Mouse (Mus musculus): ENCODE results near the gene Vmn1r116. TPM values are rescaled to one million over a fixed set of nuclear protein-coding genes. Genes with fewer than 3 reads are reported as not detected.
"Not testable (repeated sequence)": the region's sequence is repeated elsewhere in the genome, so short reads cannot be mapped to it uniquely, and the experiment has no call there.

Gene Vmn1r116
- not detected in 2 replicates for polyA plus RNA-seq (2012; rRNA removed)

DNA sequence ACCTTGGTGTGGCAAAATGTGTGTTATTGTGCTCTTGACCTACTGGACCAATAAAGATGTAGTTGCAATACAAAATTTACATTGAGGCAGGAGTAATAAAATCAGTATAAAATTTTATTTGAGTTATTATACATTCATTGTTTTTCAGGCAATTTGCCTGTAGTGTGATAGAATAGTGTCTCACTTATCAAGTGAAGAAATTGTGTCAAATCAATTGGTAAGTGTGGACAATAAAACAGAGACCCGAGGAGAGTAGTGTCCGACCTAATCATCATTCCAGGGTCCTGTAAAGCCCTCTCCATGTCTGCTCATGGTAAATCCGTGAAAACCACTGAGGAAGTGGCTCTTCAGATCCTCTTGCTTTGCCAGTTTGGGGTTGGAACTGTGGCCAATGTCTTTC is at the start of gene Vmn1r116:
Vmn1r116 (plus strand) TSS at position 301 of the 400 bp plus-strand sequence.
- 33% methylated on average over 2 of the region's 3 CpGs for WGBS
- not testable (repeated sequence) for H3K4me1 ChIP-seq (ENCODE audit: control insufficient read depth, insufficient read depth, low read length); H3K27ac ChIP-seq (ENCODE audit: insufficient read depth, low read length); H3K4me3 ChIP-seq (replicated peaks; ENCODE audit: insufficient read depth, low read depth, low read length); H3K27me3 ChIP-seq (ENCODE audit: control insufficient read depth, insufficient read depth, low read length); DNase-seq

DNA sequence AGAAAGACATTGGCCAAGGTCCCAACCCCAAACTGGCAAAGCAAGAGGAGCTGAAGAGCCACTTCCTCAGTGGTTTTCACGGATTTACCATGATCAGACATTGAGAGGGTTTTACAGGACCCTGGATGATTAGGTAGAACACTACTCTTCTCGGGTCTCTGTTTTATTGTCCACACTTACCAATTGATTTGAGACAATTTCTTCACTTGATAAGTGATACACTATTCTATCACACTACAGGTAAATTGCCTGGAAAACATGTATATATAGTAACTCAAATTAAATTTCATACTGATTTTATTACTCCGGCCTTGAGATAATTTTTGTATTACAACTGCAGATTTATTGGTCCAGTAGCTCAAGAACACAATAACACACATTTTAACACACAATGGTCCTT is 27.2 kb upstream of the Vmn1r116 start, which contains the start of gene Vmn1r115:
Vmn1r115 (minus strand) TSS at position 101 of the 400 bp plus-strand sequence.
- not testable (repeated sequence) for H3K27ac ChIP-seq (ENCODE audit: insufficient read depth, low read length); H3K4me1 ChIP-seq (ENCODE audit: control insufficient read depth, insufficient read depth, low read length); H3K4me3 ChIP-seq (replicated peaks; ENCODE audit: insufficient read depth, low read depth, low read length); DNase-seq; H3K27me3 ChIP-seq (ENCODE audit: control insufficient read depth, insufficient read depth, low read length)
- 77% methylated on average over 1 of the region's 3 CpGs for WGBS

DNA sequence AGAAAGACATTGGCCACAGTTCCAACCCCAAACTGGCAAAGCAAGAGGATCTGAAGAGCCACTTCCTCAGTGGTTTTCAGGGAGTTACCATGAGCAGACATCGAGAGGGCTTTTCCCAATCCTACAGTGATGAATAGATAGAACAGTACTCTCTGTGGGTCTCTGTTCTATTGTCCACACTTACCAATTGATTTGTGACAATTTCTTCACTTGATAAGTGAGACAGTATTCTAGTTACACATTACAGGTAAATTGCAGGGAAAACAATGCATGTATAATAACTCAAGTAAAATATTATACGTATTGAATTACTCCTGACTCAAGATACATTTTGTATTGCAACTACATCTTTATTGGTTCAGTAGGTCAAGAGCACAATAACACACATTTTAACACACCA is 12.0 kb downstream of the Vmn1r116 start, which contains the start of gene Vmn1r117:
Vmn1r117 (minus strand) TSS at position 101 of the 400 bp plus-strand sequence.
- not testable (repeated sequence) for H3K27me3 ChIP-seq (ENCODE audit: control insufficient read depth, insufficient read depth, low read length); H3K4me1 ChIP-seq (ENCODE audit: control insufficient read depth, insufficient read depth, low read length); H3K27ac ChIP-seq (ENCODE audit: insufficient read depth, low read length); H3K4me3 ChIP-seq (replicated peaks; ENCODE audit: insufficient read depth, low read depth, low read length); DNase-seq
- WGBS: no CpG with 5 or more reads among the region's 2 CpGs

- DNase-seq; H3K27me3 ChIP-seq (ENCODE audit: control insufficient read depth, insufficient read depth, low read length); H3K4me1 ChIP-seq (ENCODE audit: control insufficient read depth, insufficient read depth, low read length); H3K4me3 ChIP-seq (replicated peaks; ENCODE audit: insufficient read depth, low read depth, low read length); H3K27ac ChIP-seq (ENCODE audit: insufficient read depth, low read length): not testable (repeated sequence)
- no CpG with 5 or more reads among the region's 2 CpGs for WGBS
These were observed 40.2 kb downstream of the Vmn1r116 start, which contains the start of gene Vmn1r118 for GRCm38 (mm10) chr7:20912247-20912646. Gene Vmn1r118 (minus strand): TSS chr7:20912347.

Other genes starting within 250 kb of the Vmn1r116 start
- not detected in 2 replicates for gene Vmn1r107, start 203.3 kb upstream of the Vmn1r116 start, polyA plus RNA-seq (2012; rRNA removed)
- gene Vmn1r111, start 169.0 kb upstream of the Vmn1r116 start, polyA plus RNA-seq (2012; rRNA removed): not detected in 2 replicates
- not detected in 2 replicates for gene Gm10668, start 141.6 kb upstream of the Vmn1r116 start, polyA plus RNA-seq (2012; rRNA removed)
- gene Vmn1r112, start 101.1 kb upstream of the Vmn1r116 start, polyA plus RNA-seq (2012; rRNA removed): not detected in 2 replicates
- gene Vmn1r113, start 85.0 kb upstream of the Vmn1r116 start, polyA plus RNA-seq (2012; rRNA removed): not detected in 2 replicates
- gene Vmn1r114, start 60.1 kb upstream of the Vmn1r116 start, polyA plus RNA-seq (2012; rRNA removed): not detected in 2 replicates
- not detected in 2 replicates for gene Vmn1r115, start 27.3 kb upstream of the Vmn1r116 start, polyA plus RNA-seq (2012; rRNA removed)
- gene Vmn1r117, start 11.9 kb downstream of the Vmn1r116 start, polyA plus RNA-seq (2012; rRNA removed): not detected in 2 replicates
- not detected in 2 replicates for gene Vmn1r118, start 40.1 kb downstream of the Vmn1r116 start, polyA plus RNA-seq (2012; rRNA removed)
- not detected in 2 replicates for gene Vmn1r119, start 140.2 kb downstream of the Vmn1r116 start, polyA plus RNA-seq (2012; rRNA removed)
- not detected in 2 replicates for gene Vmn1r120, start 181.5 kb downstream of the Vmn1r116 start, polyA plus RNA-seq (2012; rRNA removed)
- not detected in 2 replicates for gene Vmn1r121, start 226.3 kb downstream of the Vmn1r116 start, polyA plus RNA-seq (2012; rRNA removed)